Mouse (Mus musculus): Measurements from ENCODE around the gene Pnkd. TPM values are rescaled to one million over a fixed set of nuclear protein-coding genes. Genes with fewer than 3 reads are reported as not detected.

Pnkd gene
- total and polyA plus RNA-seq, 2 experiments from 2014 or later, result 116 to 135 TPM

GRCm38 (mm10) chr1:74280591-74281325, 4.0 kb upstream of the Pnkd start:
- 95% methylated on average over 14 of the region's 14 CpGs for WGBS
- ATAC-seq (ENCODE audit: low FRiP score) (no peak), DNase-seq (ENCODE audit: low spot score) (no peak)
- Histone ChIP-seq H3K27ac (ENCODE audit: low read depth, low read length) (no peak overlapping the region), H3K4me1 (ENCODE audit: insufficient read depth, low read length) (peaks cover 4% of the 10 kb centered on the region; the same call in 1 of the 2 replicates), H3K36me3 (ENCODE audit: insufficient read depth, low read length) (peaks cover 34% of the 10 kb centered on the region), H3K4me2 (ENCODE audit: low read depth, low read length, poor library complexity, severe bottlenecking) (no peak overlapping the region), H3K27me3 (ENCODE audit: insufficient read depth, low read length) (no peaks in the 10 kb centered on the region), H3K9me3 (ENCODE audit: low read length) (no peaks in the 10 kb centered on the region), H3K9ac (replicated peaks; ENCODE audit: low read length, poor library complexity, severe bottlenecking) (no peak overlapping the region), H3K4me3 (ENCODE audit: low read depth, low read length) (no peak overlapping the region)
- no peak for TF ChIP-seq CTCF (IDR thresholded peaks at IDR 0.05)

GRCm38 (mm10) chr1:74281372-74281771, 3.4 kb upstream of the Pnkd start:
- no peak for ATAC-seq (ENCODE audit: low FRiP score)
- Histone ChIP-seq H3K27ac (ENCODE audit: low read depth, low read length) (no peak overlapping the region), H3K36me3 (ENCODE audit: insufficient read depth, low read length) (peaks cover 34% of the 10 kb centered on the region), H3K9ac (replicated peaks; ENCODE audit: low read length, poor library complexity, severe bottlenecking) (no peak overlapping the region), H3K4me2 (ENCODE audit: low read depth, low read length, poor library complexity, severe bottlenecking) (no peak overlapping the region), H3K4me1 (ENCODE audit: insufficient read depth, low read length) (peaks cover 4% of the 10 kb centered on the region; the same call in 1 of the 2 replicates), H3K4me3 (ENCODE audit: low read depth, low read length) (no peak overlapping the region), H3K9me3 (ENCODE audit: low read length) (no peaks in the 10 kb centered on the region), H3K27me3 (ENCODE audit: insufficient read depth, low read length) (no peaks in the 10 kb centered on the region)
- WGBS, result 97% methylated on average over 2 of the region's 2 CpGs
- no peak for TF ChIP-seq CTCF (IDR thresholded peaks at IDR 0.05)
- DNase-seq (ENCODE audit: low spot score), result no peak

DNA sequence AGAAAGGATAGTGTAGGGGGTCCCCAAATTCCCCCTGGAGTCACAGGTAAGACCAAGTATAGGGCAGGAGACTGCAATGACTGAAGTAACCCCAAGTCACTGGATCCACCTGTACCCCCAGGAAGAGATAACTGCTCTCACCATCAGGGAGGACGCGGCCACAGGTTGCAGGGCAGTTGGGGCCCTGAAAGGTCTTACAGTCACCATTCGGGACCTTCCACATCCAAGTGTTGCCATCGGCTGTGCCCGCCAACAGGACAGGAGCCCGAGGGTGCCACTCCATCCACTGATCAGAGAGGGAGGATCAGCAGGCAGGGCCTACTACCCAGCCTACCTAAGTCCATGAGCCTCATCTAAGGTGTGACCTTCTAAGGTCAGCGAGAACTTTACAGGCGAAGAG, 2.8 kb upstream of the Pnkd start:
- 96% methylated on average over 8 of the region's 8 CpGs for WGBS
- Histone ChIP-seq H3K27ac (ENCODE audit: low read depth, low read length) (no peak overlapping the region), H3K9ac (replicated peaks; ENCODE audit: low read length, poor library complexity, severe bottlenecking) (no peak overlapping the region), H3K36me3 (ENCODE audit: insufficient read depth, low read length) (peaks cover 34% of the 10 kb centered on the region), H3K4me2 (ENCODE audit: low read depth, low read length, poor library complexity, severe bottlenecking) (no peak overlapping the region), H3K4me3 (ENCODE audit: low read depth, low read length) (no peak overlapping the region), H3K27me3 (ENCODE audit: insufficient read depth, low read length) (no peaks in the 10 kb centered on the region), H3K9me3 (ENCODE audit: low read length) (no peaks in the 10 kb centered on the region), H3K4me1 (ENCODE audit: insufficient read depth, low read length) (peaks cover 4% of the 10 kb centered on the region; the same call in 1 of the 2 replicates)
- DNase-seq (ENCODE audit: low spot score) (no peak), ATAC-seq (ENCODE audit: low FRiP score) (no peak)
- TF ChIP-seq CTCF (IDR thresholded peaks at IDR 0.05), result no peak

DNA sequence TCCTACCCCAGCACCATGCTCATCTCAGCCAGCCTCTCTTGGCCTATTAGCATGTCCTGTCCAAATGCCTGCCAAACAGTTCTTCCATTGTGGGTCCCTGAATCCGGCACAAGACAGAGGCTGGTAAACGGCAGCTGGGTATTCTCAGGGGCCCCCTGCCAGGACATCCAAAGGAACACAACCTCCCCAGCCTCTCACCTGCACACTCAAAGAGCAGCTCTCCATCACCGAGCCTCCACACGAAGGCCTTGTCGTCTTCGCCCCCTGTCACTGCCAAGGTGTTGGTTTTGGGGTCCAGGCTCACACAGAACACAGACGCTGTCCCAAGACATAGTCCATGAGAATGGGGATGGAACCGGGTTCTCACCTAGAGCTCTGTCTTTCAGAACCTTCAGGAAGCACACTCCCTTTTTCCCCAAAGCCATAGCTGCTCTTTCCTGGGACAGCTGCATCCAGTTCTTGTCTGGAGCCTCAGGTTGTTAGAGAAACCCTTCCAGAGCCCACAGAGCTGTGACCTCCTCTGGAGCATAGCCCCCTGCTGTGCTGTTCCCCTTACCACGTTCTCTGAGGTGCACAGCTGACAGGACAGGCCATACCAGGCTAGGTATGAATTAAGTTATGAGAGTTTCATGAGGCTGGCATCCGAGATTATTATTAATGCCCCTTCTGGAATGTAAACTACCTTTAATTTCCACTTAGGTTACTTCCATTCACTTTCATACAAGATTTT, 1.7 kb upstream of the Pnkd start:
- no peaks in the 10 kb centered on the region for H3K9me3 ChIP-seq (ENCODE audit: low read length)
- no peak overlapping the region for H3K9ac ChIP-seq (replicated peaks; ENCODE audit: low read length, poor library complexity, severe bottlenecking)
- H3K4me1 ChIP-seq (ENCODE audit: insufficient read depth, low read length), result peaks cover 4% of the 10 kb centered on the region; the same call in 1 of the 2 replicates
- H3K36me3 ChIP-seq (ENCODE audit: insufficient read depth, low read length), result peaks cover 34% of the 10 kb centered on the region
- H3K27me3 ChIP-seq (ENCODE audit: insufficient read depth, low read length), result no peaks in the 10 kb centered on the region
- TF ChIP-seq CTCF (IDR thresholded peaks at IDR 0.05), result no peak
- H3K27ac ChIP-seq (ENCODE audit: low read depth, low read length), result no peak overlapping the region
- 86% methylated on average over 10 of the region's 10 CpGs for WGBS
- no peak for ATAC-seq (ENCODE audit: low FRiP score)
- no peak for DNase-seq (ENCODE audit: low spot score)
- peak overlapping the region; percentile 69; the same call in 1 of the 2 replicates for H3K4me2 ChIP-seq (ENCODE audit: low read depth, low read length, poor library complexity, severe bottlenecking)
- H3K4me3 ChIP-seq (ENCODE audit: low read depth, low read length), result no peak overlapping the region

DNA sequence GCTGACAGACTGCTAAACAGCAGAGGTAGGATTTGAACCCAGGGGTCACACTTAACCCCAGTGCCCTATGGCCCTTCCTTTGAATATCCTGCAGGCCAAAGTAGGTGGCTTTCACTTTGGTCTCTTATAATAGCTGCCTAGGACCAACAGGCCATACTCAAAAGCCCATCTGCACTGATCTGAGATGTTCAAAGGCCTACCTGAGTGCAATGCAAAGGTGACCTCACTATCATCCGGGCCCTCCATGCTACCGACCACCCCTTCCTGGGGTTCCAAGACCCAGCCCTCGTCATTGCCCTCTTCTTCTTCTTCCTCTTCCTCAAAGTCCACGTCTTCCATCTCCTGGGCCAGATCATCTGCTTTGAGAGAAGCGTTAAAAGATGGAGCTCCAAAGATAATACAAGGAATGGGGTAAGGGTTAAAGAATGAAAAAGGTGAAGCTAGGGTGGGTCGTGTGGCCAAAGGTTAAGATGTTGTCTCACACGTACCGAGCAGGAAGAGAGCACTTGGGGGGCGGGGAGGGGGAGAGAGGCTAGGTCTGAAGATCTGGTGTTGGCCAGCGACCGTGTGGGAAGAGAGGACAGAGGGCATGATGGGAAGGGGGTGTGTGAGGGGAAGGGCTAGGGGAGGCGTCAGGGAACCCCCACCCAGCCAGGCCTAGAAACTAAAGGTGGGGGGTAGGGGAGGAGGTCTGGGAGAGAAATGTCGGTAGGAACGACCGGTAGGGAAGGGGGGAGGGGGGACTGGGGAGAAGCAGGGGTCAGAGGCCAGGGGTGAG, 855 bp upstream of the Pnkd start:
- H3K9ac ChIP-seq (replicated peaks; ENCODE audit: low read length, poor library complexity, severe bottlenecking), result peak overlapping the region; percentile 77
- peaks cover 38% of the 10 kb centered on the region for H3K36me3 ChIP-seq (ENCODE audit: insufficient read depth, low read length)
- H3K4me3 ChIP-seq (ENCODE audit: low read depth, low read length), result peak overlapping the region; percentile 79
- no peaks in the 10 kb centered on the region for H3K27me3 ChIP-seq (ENCODE audit: insufficient read depth, low read length)
- peak; percentile 70 for DNase-seq (ENCODE audit: low spot score)
- peak overlapping the region; percentile 71; the same call in 1 of the 2 replicates for H3K27ac ChIP-seq (ENCODE audit: low read depth, low read length)
- no peak for TF ChIP-seq CTCF (IDR thresholded peaks at IDR 0.05)
- peaks cover 4% of the 10 kb centered on the region; the same call in 1 of the 2 replicates for H3K4me1 ChIP-seq (ENCODE audit: insufficient read depth, low read length)
- ATAC-seq (ENCODE audit: low FRiP score), result peak; percentile 64
- 10% methylated on average over 14 of the region's 15 CpGs for WGBS
- peak overlapping the region; percentile 69 for H3K4me2 ChIP-seq (ENCODE audit: low read depth, low read length, poor library complexity, severe bottlenecking)
- H3K9me3 ChIP-seq (ENCODE audit: low read length), result no peaks in the 10 kb centered on the region
